Mouse (Mus musculus) MEL (cell line): ENCODE data around the gene Zfp366. TPM values are rescaled to one million over a fixed set of nuclear protein-coding genes. Genes with fewer than 3 reads are reported as not detected.

Experiments
- DNase-seq: peaks from one replicate; pipeline ENCODE4 v3.0.0; 2011; ENCODE audit warnings: low read depth, low spot score
- H3K27ac ChIP-seq: 2 replicates; pipeline ENCODE4 v1.5.1; 2012; ENCODE audit warnings: low read depth, mild to moderate bottlenecking, control low read depth, low read length, moderate library complexity; ENCODE audit not compliant: control insufficient read depth
- H3K27me3 ChIP-seq, 2 experiments: fragments of 150-350 bp in 1 of 2; sonication (generic) in 1 of 2; 2 replicates each; pipeline ENCODE4 v1.6.1; 2012; ENCODE audit warnings: low read length in 2 of 2, mild to moderate bottlenecking in 2 of 2, improper control_type of control experiment in 1 of 2, moderate library complexity in 1 of 2; ENCODE audit not compliant: insufficient read depth in 2 of 2, control insufficient read depth in 1 of 2
- H3K36me3 ChIP-seq, 2 experiments: 2 replicates each; pipeline ENCODE4 v1.6.1; 2012 to 2014; ENCODE audit warnings: low read length in 2 of 2, improper control_type of control experiment in 1 of 2, inconsistent platforms in 1 of 2, mild to moderate bottlenecking in 1 of 2; ENCODE audit not compliant: insufficient read depth in 2 of 2, control insufficient read depth in 1 of 2
- H3K4me1 ChIP-seq, 2 experiments: fragments of 150-350 bp in 1 of 2; sonication (generic) in 1 of 2; 2 replicates each; pipeline ENCODE4 v1.6.1; 2012; ENCODE audit warnings: low read length in 2 of 2, improper control_type of control experiment in 1 of 2, mild to moderate bottlenecking in 1 of 2; ENCODE audit not compliant: insufficient read depth in 2 of 2, control insufficient read depth in 1 of 2
- H3K4me3 ChIP-seq, 2 experiments: fragments of 150-350 bp in 1 of 2; sonication (generic) in 1 of 2; 2 replicates each; pipeline ENCODE4 v1.5.1; 2012; ENCODE audit warnings: low read depth in 2 of 2, low read length in 2 of 2, mild to moderate bottlenecking in 2 of 2, moderate library complexity in 2 of 2, control low read depth in 1 of 2, improper control_type of control experiment in 1 of 2; ENCODE audit not compliant: control insufficient read depth in 1 of 2, insufficient read depth in 1 of 2
- H3K79me2 ChIP-seq: 2 replicates; pipeline ENCODE4 v1.6.1; 2012; ENCODE audit warnings: mild to moderate bottlenecking, low read length, moderate library complexity; ENCODE audit not compliant: control insufficient read depth, poor library complexity, insufficient read depth
- H3K9ac ChIP-seq: 2 replicates; pipeline ENCODE4 v1.6.1; 2012; ENCODE audit warnings: low read depth, mild to moderate bottlenecking, control low read depth, low read length, moderate library complexity; ENCODE audit not compliant: control insufficient read depth, poor library complexity, severe bottlenecking
- H3K9me3 ChIP-seq: fragments of 150-350 bp; sonication (generic); replicated peaks from 2 replicates; pipeline ENCODE4 v1.6.1; 2012; ENCODE audit warnings: mild to moderate bottlenecking, low read length, improper control_type of control experiment, moderate library complexity; ENCODE audit not compliant: insufficient read depth
- BHLHE40 ChIP-seq: IDR thresholded peaks from 2 replicates; pipeline ENCODE4 v1.6.1; 2012; ENCODE audit warnings: low read depth, mild to moderate bottlenecking, inconsistent platforms, low read length, improper control_type of control experiment, borderline replicate concordance
- CHD1 ChIP-seq: IDR thresholded peaks from 2 replicates; pipeline ENCODE4 v1.6.1; 2012; ENCODE audit warnings: low read depth, mild to moderate bottlenecking, inconsistent platforms, low read length, improper control_type of control experiment
- E2F4 ChIP-seq: IDR thresholded peaks from 2 replicates; pipeline ENCODE4 v1.6.1; 2011; ENCODE audit warnings: low read depth, low read length, improper control_type of control experiment, borderline replicate concordance
- ELF1 ChIP-seq: IDR thresholded peaks from 2 replicates; pipeline ENCODE4 v1.6.1; 2014; ENCODE audit warnings: low read depth, mild to moderate bottlenecking, inconsistent platforms, low read length, improper control_type of control experiment, moderate library complexity
- GABPA ChIP-seq: IDR thresholded peaks from 2 replicates; pipeline ENCODE4 v1.6.1; 2012; ENCODE audit warnings: low read depth, mild to moderate bottlenecking, inconsistent platforms, low read length, improper control_type of control experiment, moderate library complexity
- GATA1 ChIP-seq: IDR thresholded peaks from 2 replicates; pipeline ENCODE4 v1.6.1; 2011; ENCODE audit warnings: low read depth, low read length, improper control_type of control experiment
- HCFC1 ChIP-seq: IDR thresholded peaks from 2 replicates; pipeline ENCODE4 v1.6.1; 2012; ENCODE audit warnings: low read depth, mild to moderate bottlenecking, inconsistent platforms, low read length, improper control_type of control experiment, moderate library complexity
- JUND ChIP-seq: IDR thresholded peaks from 2 replicates; pipeline ENCODE4 v1.6.1; 2011; ENCODE audit warnings: low read depth, mild to moderate bottlenecking, improper control_type of control experiment, low read length
- MAFK ChIP-seq: IDR thresholded peaks from 2 replicates; pipeline ENCODE4 v1.6.1; 2011; ENCODE audit warnings: low read depth, mild to moderate bottlenecking, low read length, improper control_type of control experiment, borderline replicate concordance
- MAZ ChIP-seq: IDR thresholded peaks from 2 replicates; pipeline ENCODE4 v1.6.1; 2012; ENCODE audit warnings: low read depth, mild to moderate bottlenecking, inconsistent platforms, low read length, improper control_type of control experiment
- MXI1 ChIP-seq: IDR thresholded peaks from 2 replicates; pipeline ENCODE4 v1.6.1; 2011; ENCODE audit warnings: mild to moderate bottlenecking, low read depth, low read length, improper control_type of control experiment
- MYB ChIP-seq: IDR thresholded peaks from 2 replicates; pipeline ENCODE4 v1.6.1; 2011; ENCODE audit warnings: mild to moderate bottlenecking, low read depth, low read length, improper control_type of control experiment
- MYC ChIP-seq: IDR thresholded peaks from 2 replicates; pipeline ENCODE4 v1.6.1; 2011; ENCODE audit warnings: low read depth, mild to moderate bottlenecking, low read length, improper control_type of control experiment, moderate library complexity
- NELFE ChIP-seq: IDR thresholded peaks from 2 replicates; pipeline ENCODE4 v1.6.1; 2011; ENCODE audit warnings: low read depth, low read length, improper control_type of control experiment
- POLR2AphosphoS2 ChIP-seq: IDR thresholded peaks from 2 replicates; pipeline ENCODE4 v1.6.1; 2011; ENCODE audit warnings: low read length, improper control_type of control experiment
- RCOR1 ChIP-seq: IDR thresholded peaks from 2 replicates; pipeline ENCODE4 v1.6.1; 2012; ENCODE audit warnings: low read depth, mild to moderate bottlenecking, inconsistent platforms, low read length, improper control_type of control experiment
- SIN3A ChIP-seq: IDR thresholded peaks from 2 replicates; pipeline ENCODE4 v1.6.1; 2012; ENCODE audit warnings: low read length, improper control_type of control experiment, inconsistent platforms
- TAL1 ChIP-seq: IDR thresholded peaks from 2 replicates; pipeline ENCODE4 v1.6.1; 2012; ENCODE audit warnings: mild to moderate bottlenecking, inconsistent platforms, low read length, moderate library complexity, mixed read lengths
- TBP ChIP-seq: IDR thresholded peaks from 2 replicates; pipeline ENCODE4 v1.8.0; 2011; ENCODE audit warnings: low read depth, low read length, improper control_type of control experiment
- UBTF ChIP-seq: IDR thresholded peaks from 2 replicates; pipeline ENCODE4 v1.6.1; 2012; ENCODE audit warnings: low read depth, mild to moderate bottlenecking, inconsistent platforms, low read length, improper control_type of control experiment, moderate library complexity, borderline replicate concordance; ENCODE audit not compliant: insufficient read depth
- USF1 ChIP-seq: IDR thresholded peaks from 2 replicates; pipeline ENCODE4 v1.6.1; 2014; ENCODE audit warnings: low read depth, mild to moderate bottlenecking, inconsistent platforms, low read length, improper control_type of control experiment, moderate library complexity
- USF2 ChIP-seq, 2 experiments: IDR thresholded peaks; 2 replicates each; pipeline ENCODE4 v1.6.1; 2011 to 2012; ENCODE audit warnings: improper control_type of control experiment in 2 of 2, low read length in 2 of 2, borderline replicate concordance in 1 of 2, inconsistent platforms in 1 of 2, low read depth in 1 of 2, mild to moderate bottlenecking in 1 of 2; ENCODE audit not compliant: insufficient read depth in 1 of 2
- ZC3H11A ChIP-seq: IDR thresholded peaks from 2 replicates; pipeline ENCODE4 v1.6.1; 2012; ENCODE audit warnings: low read depth, mild to moderate bottlenecking, inconsistent platforms, low read length, improper control_type of control experiment
- ZKSCAN1 ChIP-seq: IDR thresholded peaks from 2 replicates; pipeline ENCODE4 v1.6.1; 2012; ENCODE audit warnings: low read depth, mild to moderate bottlenecking, inconsistent platforms, low read length, improper control_type of control experiment, moderate library complexity
- polyA plus RNA-seq, 2 experiments: library from polyadenylated mRNA; stranded (reverse) in 1 of 2; unstranded in 1 of 2; fragments of >175 nt in 1 of 2; fragments of >200 nt in 1 of 2; gene quantifications; 2 replicates each; pipeline versions ENCODE4 v1.2.1 to v1.2.4; 2012; ENCODE audit warnings: low replicate concordance in 2 of 2, low read depth in 1 of 2; ENCODE audit not compliant: insufficient read length in 2 of 2, insufficient read depth in 1 of 2, missing spikeins in 1 of 2
- total RNA-seq: library from RNA; depleted of rRNA; stranded (reverse); fragments of 300-350 nt; gene quantifications from 2 replicates; pipeline ENCODE4 v1.2.3, GENCODE M21; 2012

Zfp366 gene
- total and polyA plus RNA-seq, 3 experiments = not detected

GRCm38 (mm10) chr13:99238217-99239160 is 53.9 kb downstream of the Zfp366 start:
- no peak for DNase-seq
- no peaks in the 10 kb centered on the region for H3K36me3 ChIP-seq
- no peak overlapping the region for H3K9ac ChIP-seq
- no peak overlapping the region for H3K27ac ChIP-seq
- TF ChIP-seq JUND = no peak
- no peak for TF ChIP-seq USF2 (IDR thresholded peaks at IDR 0.05; ENCODE audit: borderline replicate concordance in 1 of 2, insufficient read depth in 1 of 2, low read depth in 1 of 2, low read length in 2 of 2)
- TF ChIP-seq UBTF = no peak
- H3K9me3 ChIP-seq = no peaks in the 10 kb centered on the region
- H3K27me3 ChIP-seq = no peaks in the 10 kb centered on the region
- H3K4me1 ChIP-seq = no peaks in the 10 kb centered on the region
- H3K79me2 ChIP-seq = no peaks in the 10 kb centered on the region
- H3K4me3 ChIP-seq = no peak overlapping the region

GRCm38 (mm10) chr13:99239161-99239530 is 54.5 kb downstream of the Zfp366 start:
- Histone ChIP-seq H3K9ac (no peak overlapping the region), H3K9me3 (no peaks in the 10 kb centered on the region), H3K4me1 (no peaks in the 10 kb centered on the region), H3K79me2 (no peaks in the 10 kb centered on the region), H3K4me3 (no peak overlapping the region), H3K27me3 (no peaks in the 10 kb centered on the region), H3K36me3 (no peaks in the 10 kb centered on the region), H3K27ac (no peak overlapping the region)
- TF ChIP-seq POLR2AphosphoS2 (no peak), MAFK (no peak), NELFE (no peak), USF2 (IDR thresholded peaks at IDR 0.05; ENCODE audit: borderline replicate concordance in 1 of 2, insufficient read depth in 1 of 2, low read depth in 1 of 2, low read length in 2 of 2) (no peak), TBP (no peak), HCFC1 (no peak), ELF1 (no peak), MYB (no peak), BHLHE40 (no peak), TAL1 (no peak), ZKSCAN1 (no peak)
- no peak for DNase-seq

DNA sequence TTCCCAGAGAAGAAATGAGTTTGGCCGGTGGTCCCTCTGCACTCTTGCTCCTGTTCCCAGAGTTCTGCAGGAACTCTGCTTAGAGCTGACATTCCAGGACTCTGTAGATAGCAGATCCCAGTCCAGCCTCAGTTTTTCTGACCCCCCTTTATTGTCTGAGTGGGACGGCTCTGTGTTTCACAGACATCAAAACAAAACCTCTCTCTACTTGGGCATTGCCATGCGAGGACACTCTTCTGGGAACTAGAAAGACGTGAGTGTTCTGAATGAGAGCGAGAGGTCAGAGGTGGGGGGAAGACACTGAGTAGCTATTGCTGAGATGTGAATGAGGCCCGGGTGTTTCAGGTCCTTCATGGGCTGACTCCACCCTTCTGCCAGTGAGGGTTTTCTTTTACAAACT is 55.1 kb downstream of the Zfp366 start:
- H3K4me3 ChIP-seq = no peak overlapping the region
- H3K27ac ChIP-seq = no peak overlapping the region
- H3K4me1 ChIP-seq = no peaks in the 10 kb centered on the region
- no peak for TF ChIP-seq E2F4
- no peak for TF ChIP-seq HCFC1
- no peak for TF ChIP-seq GATA1
- TF ChIP-seq MYB = no peak
- no peak for TF ChIP-seq SIN3A
- no peak for TF ChIP-seq TBP
- no peak for TF ChIP-seq MAZ
- TF ChIP-seq USF1 = no peak
- TF ChIP-seq MXI1 = no peak
- no peak for TF ChIP-seq CHD1
- no peak for TF ChIP-seq RCOR1
- TF ChIP-seq ZC3H11A = no peak
- no peak for TF ChIP-seq GABPA
- TF ChIP-seq UBTF = no peak
- no peak for TF ChIP-seq MYC
- TF ChIP-seq USF2 (IDR thresholded peaks at IDR 0.05; ENCODE audit: borderline replicate concordance in 1 of 2, insufficient read depth in 1 of 2, low read depth in 1 of 2, low read length in 2 of 2) = no peak
- no peak for DNase-seq
- no peaks in the 10 kb centered on the region for H3K27me3 ChIP-seq
- no peaks in the 10 kb centered on the region for H3K9me3 ChIP-seq
- H3K79me2 ChIP-seq = no peaks in the 10 kb centered on the region
- H3K36me3 ChIP-seq = no peaks in the 10 kb centered on the region
- H3K9ac ChIP-seq = no peak overlapping the region
